Mouse (Mus musculus): ENCODE data around the gene Olfr229.

- TF ChIP-seq POLR2A (IDR thresholded peaks at IDR 0.05; ENCODE audit: insufficient read depth, low read depth, low read length), result no peak
- no peak for TF ChIP-seq CTCF (IDR thresholded peaks at IDR 0.05)
- TF ChIP-seq EP300 (IDR thresholded peaks at IDR 0.05; ENCODE audit: insufficient read depth, low read depth, low read length), result no peak
These were observed 2.0 kb upstream of the Olfr229 start for GRCm38 (mm10) chr9:39905106-39905505.
